Mouse (Mus musculus) left cerebral cortex, adult 2 months (tissue): ENCODE measurements at regions not wholly inside any gene's neighbourhood (a gene's known extent, or its start where the extent isn't known, plus 50 kb on each side); places are given as distances from the start of the nearest gene placed in this dataset.

Experiments used
- DNase-seq, 2 experiments: peaks; one replicate each; pipeline ENCODE4 v3.0.0; 2021 to 2022; ENCODE audit warnings: low spot score in 2 of 2, mixed read lengths in 1 of 2; ENCODE audit errors: extremely low spot score in 1 of 2
- H3K27ac ChIP-seq: fragments of 200-600 bp; 2 replicates; pipeline ENCODE4 v1.8.1; 2022
- H3K4me3 ChIP-seq: fragments of 200-600 bp; 2 replicates; pipeline ENCODE4 v1.8.1; 2022
- CTCF ChIP-seq: fragments of 200-600 bp; IDR thresholded peaks from 2 replicates; pipeline ENCODE4 v1.8.1; 2022; ENCODE audit warnings: antibody characterized with exemption, mild to moderate bottlenecking, moderate library complexity
- intact Hi-C: fragments of 180-260 bp; cut with DNase I; formaldehyde crosslinking; loops from one replicate; pipeline ENCODE4 v1.15.1; 2025

DNA sequence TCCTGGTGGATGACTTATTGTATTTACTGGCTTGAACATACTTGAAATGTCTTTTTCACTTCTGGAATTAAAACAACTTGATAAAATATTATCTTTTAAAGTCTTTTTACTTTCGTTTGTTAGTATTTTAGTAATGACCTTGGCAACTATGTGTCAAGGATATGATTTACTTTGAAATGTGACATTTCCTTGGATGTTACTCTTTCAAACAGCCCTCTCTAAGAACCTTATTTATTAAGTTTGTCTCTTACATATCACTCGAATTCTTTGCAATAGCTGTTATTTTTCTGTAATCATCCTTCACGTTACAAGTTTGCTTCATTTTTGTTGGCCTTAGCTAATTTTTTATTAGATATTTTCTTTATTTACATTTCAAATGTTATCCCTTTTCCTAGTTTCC, 469.8 kb downstream of the Eepd1 start:
- DNase-seq = no peak
- TF ChIP-seq CTCF = no peak
- Histone ChIP-seq H3K4me3 (no peak overlapping the region), H3K27ac (no peak overlapping the region)
- intact Hi-C loops = no loop called here

DNA sequence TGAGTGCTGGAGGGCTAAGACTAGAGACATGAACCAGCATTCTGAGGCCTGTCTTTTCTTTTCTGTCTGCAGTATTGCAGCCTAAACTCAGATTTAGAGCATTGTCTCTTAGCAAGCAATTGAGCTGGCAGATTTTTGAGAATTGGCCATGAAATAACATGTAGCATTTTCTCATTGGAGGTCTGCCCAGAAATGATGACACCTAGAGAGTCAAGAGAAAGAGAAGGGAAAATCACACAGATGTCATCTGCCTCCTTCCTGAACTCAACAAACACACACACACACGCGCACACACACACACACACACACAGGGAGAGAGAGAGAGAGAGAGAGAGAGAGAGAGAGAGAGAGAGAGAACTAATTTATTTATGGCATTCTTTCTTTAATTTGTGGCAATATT, 477.7 kb downstream of the Eepd1 start:
- Histone ChIP-seq H3K27ac (no peak overlapping the region), H3K4me3 (no peak overlapping the region)
- peak in 1 of 2 experiments; percentile 8 for DNase-seq
- TF ChIP-seq CTCF = no peak
- intact Hi-C loops = no loop called here

DNA sequence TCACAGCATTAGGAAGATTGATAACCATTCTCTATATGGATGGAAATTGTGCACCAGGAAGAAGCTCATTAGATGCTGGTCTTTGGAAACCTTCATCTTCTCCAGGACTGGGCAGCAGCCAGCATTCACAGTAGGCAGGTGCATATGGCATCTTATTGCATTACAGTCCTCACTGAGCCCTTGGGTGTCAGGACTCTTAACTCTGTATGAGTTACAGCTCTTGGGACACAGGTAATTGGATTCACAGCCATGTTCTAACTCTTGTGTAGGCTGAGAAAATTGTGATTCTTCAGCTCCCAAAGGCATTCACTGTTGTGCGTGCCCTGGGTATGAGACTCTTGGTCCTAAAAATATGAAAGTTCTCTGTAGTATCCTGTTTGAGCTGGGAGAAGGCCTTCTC, 504.1 kb downstream of the Eepd1 start:
- no peak for DNase-seq
- intact Hi-C loops = loop anchor here (10.0 kb wide), 1 partner anchor 809 kb away; no protein-coding TSS in a partner anchor
- Histone ChIP-seq H3K27ac (no peak overlapping the region), H3K4me3 (no peak overlapping the region)
- no peak for TF ChIP-seq CTCF

DNA sequence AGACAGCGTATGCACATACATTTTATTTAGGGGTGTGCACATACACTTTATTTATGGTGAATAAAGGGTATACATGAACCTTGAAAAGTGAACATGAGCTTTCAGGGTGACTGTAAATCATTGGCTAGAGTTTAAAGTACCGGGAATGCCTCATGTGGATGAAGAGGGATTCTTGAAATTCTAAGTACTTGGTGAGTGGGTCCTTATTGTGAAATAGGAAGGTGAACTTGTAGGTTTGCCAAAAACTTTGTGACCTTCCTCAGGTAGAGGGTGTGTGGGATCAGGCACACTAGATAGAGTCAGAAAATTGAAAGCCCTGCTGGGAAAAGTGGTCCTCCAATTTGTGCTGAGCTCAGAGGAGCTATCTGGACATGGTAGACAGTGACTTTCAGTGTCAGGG, 504.6 kb downstream of the Eepd1 start:
- intact Hi-C loops = loop anchor here (10.0 kb wide), 1 partner anchor 809 kb away; no protein-coding TSS in a partner anchor
- no peak overlapping the region for H3K4me3 ChIP-seq
- TF ChIP-seq CTCF = no peak

DNA sequence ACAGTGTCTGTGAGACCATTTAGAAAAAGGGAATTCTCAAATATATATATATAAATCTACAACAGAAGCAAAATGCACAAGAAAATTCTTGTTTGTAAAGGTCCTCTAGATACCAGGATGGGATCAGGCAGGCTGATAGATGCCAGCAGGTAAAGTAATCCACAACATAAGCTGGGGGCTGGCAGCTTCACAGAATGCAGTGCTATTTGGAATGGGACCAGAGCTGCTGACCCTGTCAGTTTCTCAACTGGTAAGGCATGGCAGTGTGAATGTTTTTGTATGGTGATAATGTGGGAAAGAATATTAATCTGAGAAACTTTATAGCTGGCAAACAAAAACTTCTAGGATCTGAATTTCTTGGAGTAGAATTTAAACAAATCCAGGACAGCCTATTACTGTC, 520.5 kb downstream of the Eepd1 start:
- TF ChIP-seq CTCF = no peak
- no peak for DNase-seq
- intact Hi-C loops = no loop called here
- H3K4me3 ChIP-seq = no peak overlapping the region
- H3K27ac ChIP-seq = no peak overlapping the region

More for the DNA sequence above, 504.6 kb downstream of the Eepd1 start:
- DNase-seq = no peak
- H3K27ac ChIP-seq = no peak overlapping the region
